Mouse (Mus musculus) fat pad, adult 2 months (tissue): ENCODE data around the gene Nipsnap3a.
A peak's percentile ranks its signal among the peaks of the same experiment; 100 is the strongest.

ENCODE experiments used
- DNase-seq: peaks from one replicate; pipeline ENCODE4 v3.0.0-alpha.2; 2011; ENCODE audit warnings: low read depth, low spot score; ENCODE audit errors: extremely low read depth

The Nipsnap3a gene

GRCm38 (mm10) chr4:52989248-52989647, at the start of gene Nipsnap3a:
Gene Nipsnap3a (plus strand): TSS chr4:52989272.
- no peak for DNase-seq

GRCm38 (mm10) chr4:52946665-52947064, 42.4 kb upstream of the Nipsnap3a start:
- DNase-seq: no peak

GRCm38 (mm10) chr4:52949005-52949404, 40.1 kb upstream of the Nipsnap3a start:
- DNase-seq: no peak

- no peak for DNase-seq
These were observed 30.4 kb upstream of the Nipsnap3a start for GRCm38 (mm10) chr4:52958693-52959092.

- DNase-seq: no peak
These were observed 24.8 kb upstream of the Nipsnap3a start, which contains the start of gene Olfr270 for GRCm38 (mm10) chr4:52964247-52964646. Gene Olfr270 (plus strand): TSS chr4:52964547.

GRCm38 (mm10) chr4:52985216-52985615, 3.9 kb upstream of the Nipsnap3a start:
- no peak for DNase-seq

- DNase-seq: no peak
These were observed 2.8 kb upstream of the Nipsnap3a start for GRCm38 (mm10) chr4:52986266-52986665.

GRCm38 (mm10) chr4:52999449-52999848, 10.4 kb downstream of the Nipsnap3a start:
- no peak for DNase-seq

- no peak for DNase-seq
These were observed 11.1 kb downstream of the Nipsnap3a start for GRCm38 (mm10) chr4:53000154-53000553.

GRCm38 (mm10) chr4:53009183-53009582, 20.1 kb downstream of the Nipsnap3a start:
- DNase-seq: no peak

GRCm38 (mm10) chr4:53009871-53010270, 20.8 kb downstream of the Nipsnap3a start:
- no peak for DNase-seq

GRCm38 (mm10) chr4:53011732-53012361, 22.8 kb downstream of the Nipsnap3a start, which contains the start of gene Nipsnap3b:
Gene Nipsnap3b (plus strand): TSS chr4:53011880.
- peak; percentile 39 for DNase-seq

GRCm38 (mm10) chr4:53014421-53014820, 25.3 kb downstream of the Nipsnap3a start:
- DNase-seq: no peak

DNA sequence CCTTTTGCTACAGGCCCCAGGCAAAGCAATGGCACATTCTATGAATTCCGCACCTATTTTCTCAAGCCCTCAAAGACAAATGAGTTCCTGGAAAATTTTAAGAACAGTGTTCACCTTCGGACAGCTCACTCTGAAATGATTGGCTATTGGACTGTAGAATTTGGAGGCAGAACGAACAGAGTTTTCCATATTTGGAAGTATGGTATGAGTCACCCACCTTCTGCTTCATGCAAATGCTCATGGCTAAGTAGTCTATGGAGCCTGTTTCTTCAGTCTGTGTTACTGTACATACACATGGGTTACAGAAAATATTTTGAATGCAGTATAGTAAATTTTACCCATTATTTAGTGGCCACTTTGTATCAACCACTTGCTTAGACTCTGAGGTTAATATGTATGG, 26.0 kb downstream of the Nipsnap3a start:
- no peak for DNase-seq

DNA sequence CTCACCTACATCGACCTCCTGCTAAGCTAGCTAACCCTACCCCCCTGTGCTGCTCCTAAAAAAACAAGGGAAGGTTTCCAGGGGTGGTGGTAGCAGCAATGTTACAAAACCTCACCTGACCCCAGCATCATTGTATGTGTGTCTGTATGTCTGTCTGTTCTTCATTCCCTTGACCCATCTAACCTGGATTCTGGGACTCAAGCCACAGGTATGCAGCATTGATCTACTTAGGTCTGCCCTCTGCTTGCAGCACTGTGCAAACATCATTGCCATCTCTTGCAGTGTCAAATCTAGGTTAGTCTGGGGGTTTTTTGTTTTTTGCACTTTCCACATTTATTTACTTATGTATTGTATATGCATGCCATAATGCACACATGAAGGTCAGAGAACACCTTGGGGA, 29.3 kb downstream of the Nipsnap3a start:
- DNase-seq: no peak

DNA sequence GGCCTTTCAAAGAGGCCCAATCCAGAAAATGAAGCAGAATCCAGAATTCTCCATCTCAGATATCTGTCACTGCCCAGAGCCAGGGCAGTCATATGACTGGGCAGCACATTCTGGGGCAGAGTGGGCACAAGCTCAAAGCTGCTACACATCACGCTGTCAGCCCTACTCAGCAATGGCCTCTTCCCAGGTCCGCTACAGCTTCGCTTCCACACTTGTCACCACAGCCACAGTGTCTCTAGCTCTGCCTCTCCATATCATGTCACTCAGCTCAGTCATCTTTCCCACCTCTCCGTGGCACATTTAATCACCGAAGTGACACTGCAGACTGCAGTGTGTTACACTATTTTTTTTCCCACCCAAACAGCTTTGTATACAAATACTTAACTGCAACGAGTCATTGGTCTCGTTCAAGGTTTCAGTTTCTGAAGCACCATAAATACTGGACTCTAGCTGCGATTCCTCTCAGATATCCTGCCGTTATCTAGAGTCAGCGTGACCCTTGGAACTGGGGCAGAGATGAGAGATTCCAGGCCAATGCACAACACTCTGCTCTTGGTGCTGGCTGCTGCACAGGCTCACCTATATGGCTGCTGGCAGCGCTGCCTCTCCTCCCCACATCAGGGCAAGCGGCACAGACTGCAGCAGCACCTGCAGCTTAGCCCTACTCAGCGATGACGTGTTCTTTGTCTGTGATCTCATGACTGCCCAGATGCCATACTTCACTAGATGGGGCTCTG, 34.3 kb downstream of the Nipsnap3a start:
- DNase-seq: no peak

DNA sequence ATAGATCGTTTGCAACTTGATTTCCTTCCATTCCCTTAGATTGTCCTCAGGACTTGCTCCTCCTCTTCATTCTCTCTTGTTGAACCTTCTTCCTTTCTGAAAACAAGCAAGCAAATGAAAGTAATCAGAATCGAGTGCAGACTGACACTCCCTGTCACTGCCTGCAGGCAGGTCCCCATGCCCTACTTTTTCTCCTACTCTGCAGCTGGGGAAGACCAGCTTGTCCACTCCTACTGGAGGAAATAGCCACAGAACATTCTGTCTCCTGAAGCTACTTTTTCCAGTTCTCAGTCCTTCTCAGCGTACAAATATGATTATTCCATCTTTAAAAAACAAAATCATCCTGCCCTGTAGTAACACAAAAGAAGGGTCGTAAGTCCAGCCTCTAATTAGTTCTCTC, 35.3 kb downstream of the Nipsnap3a start:
- DNase-seq: no peak

DNA sequence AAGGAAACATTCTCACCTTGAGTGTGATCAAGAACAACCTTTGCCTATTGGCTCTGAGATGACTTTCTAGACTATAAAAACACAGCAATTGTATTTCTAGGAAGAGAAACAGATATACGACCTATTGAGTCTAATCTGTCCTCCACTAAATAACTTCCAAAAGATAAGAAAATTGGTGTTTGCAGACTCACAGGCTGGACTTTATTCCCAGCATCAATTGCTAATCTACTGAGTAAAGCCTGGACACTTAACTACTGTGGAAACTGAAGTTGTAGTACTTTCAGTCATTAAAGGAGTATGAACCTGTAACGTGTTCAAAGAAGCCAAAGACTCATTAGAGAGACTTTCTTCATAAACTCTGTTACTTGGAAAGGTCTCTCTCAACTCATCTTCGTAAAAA, 38.7 kb downstream of the Nipsnap3a start:
- no peak for DNase-seq

DNA sequence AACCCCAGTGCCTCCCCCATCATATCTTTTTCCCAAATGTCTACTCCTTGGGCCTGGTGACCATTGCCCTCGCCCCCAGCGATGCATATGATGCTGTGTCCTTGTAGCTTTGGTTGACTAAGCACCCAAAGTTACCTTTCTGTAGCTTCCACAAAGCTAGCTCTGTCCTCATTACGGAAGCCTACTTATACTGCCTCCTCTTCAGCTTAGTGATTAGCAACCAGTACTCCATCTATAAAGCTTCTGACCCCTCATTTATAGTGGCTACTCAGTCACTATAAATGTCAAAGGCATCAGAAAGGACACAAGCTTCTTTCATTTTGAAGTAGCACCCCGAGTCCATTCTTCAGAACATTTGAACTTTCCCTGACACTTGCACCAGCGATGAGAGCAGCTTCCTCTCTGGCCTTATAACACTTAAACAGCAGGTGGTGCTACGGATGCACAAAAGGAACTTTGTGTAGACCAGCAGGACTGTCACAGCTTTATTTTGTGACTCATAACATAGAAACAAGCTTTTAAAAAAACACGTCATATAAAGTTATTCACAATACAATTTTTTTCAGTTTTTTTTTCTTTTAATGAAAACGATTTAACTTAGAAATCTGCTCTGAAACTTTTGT, 41.4 kb downstream of the Nipsnap3a start:
- DNase-seq: no peak

GRCm38 (mm10) chr4:53043819-53044218, 54.7 kb downstream of the Nipsnap3a start:
- DNase-seq: no peak

- DNase-seq: no peak
These were observed 56.7 kb downstream of the Nipsnap3a start for GRCm38 (mm10) chr4:53045807-53046206.
